Mouse (Mus musculus) CH12.LX (cell line): ENCODE results near the gene Slc9a8. TPM values are rescaled to one million over a fixed set of nuclear protein-coding genes. Genes with fewer than 3 reads are reported as not detected.
A peak's percentile ranks its signal among the peaks of the same experiment; 100 is the strongest.

ENCODE experiments used
- DNase-seq: peaks from one replicate; pipeline ENCODE4 v3.0.0-alpha.2; 2013; ENCODE audit errors: extremely low read depth
- H3K27ac ChIP-seq: 2 replicates; pipeline ENCODE4 v1.5.1; 2012; ENCODE audit warnings: low read depth, mild to moderate bottlenecking, control low read depth, moderate library complexity; ENCODE audit not compliant: insufficient read depth
- H3K27me3 ChIP-seq: replicated peaks from 2 replicates; pipeline ENCODE3; 2012; ENCODE audit warnings: inconsistent platforms
- H3K36me3 ChIP-seq, 2 experiments: replicated peaks in 1 of 2; 2 replicates each; pipeline versions ENCODE3 to v1.6.1; 2012; ENCODE audit warnings: inconsistent platforms in 1 of 2, low read length in 1 of 2, mild to moderate bottlenecking in 1 of 2, mixed read lengths in 1 of 2, moderate library complexity in 1 of 2; ENCODE audit not compliant: control insufficient read depth in 1 of 2, insufficient read depth in 1 of 2
- H3K4me1 ChIP-seq, 2 experiments: 2 replicates each; pipeline ENCODE4 v1.6.1; 2012; ENCODE audit warnings: inconsistent platforms in 1 of 2, moderate library complexity in 1 of 2; ENCODE audit not compliant: insufficient read depth in 2 of 2, control insufficient read depth in 1 of 2
- H3K4me2 ChIP-seq: 2 replicates; pipeline ENCODE4 v1.6.1; 2012; ENCODE audit warnings: low read depth, mild to moderate bottlenecking, control low read depth; ENCODE audit not compliant: poor library complexity, insufficient read depth, severe bottlenecking
- H3K4me3 ChIP-seq, 3 experiments: fragments of 150-350 bp in 1 of 3; sonication (generic) in 1 of 3; replicated peaks in 1 of 3; 2 replicates each; pipeline versions ENCODE3 to v1.5.1; 2011 to 2012; ENCODE audit warnings: low read depth in 2 of 3, low read length in 2 of 3, mild to moderate bottlenecking in 2 of 3, moderate library complexity in 2 of 3, control low read depth in 1 of 3, improper control_type of control experiment in 1 of 3, inconsistent platforms in 1 of 3, mixed read lengths in 1 of 3; ENCODE audit not compliant: poor library complexity in 1 of 3
- H3K79me2 ChIP-seq: replicated peaks from 2 replicates; pipeline ENCODE4 v1.6.1; 2012; ENCODE audit warnings: mild to moderate bottlenecking, moderate library complexity; ENCODE audit not compliant: control insufficient read depth, poor library complexity, insufficient read depth, severe bottlenecking; ENCODE audit errors: extremely low read depth
- H3K9ac ChIP-seq: 2 replicates; pipeline ENCODE4 v1.6.1; 2012; ENCODE audit warnings: low read depth, mild to moderate bottlenecking, control low read depth, moderate library complexity; ENCODE audit not compliant: insufficient read depth
- H3K9me3 ChIP-seq: replicated peaks from 2 replicates; pipeline ENCODE3; 2012; ENCODE audit warnings: low read length, inconsistent platforms, mixed read lengths
- CHD1 ChIP-seq: IDR thresholded peaks from 2 replicates; pipeline ENCODE4 v1.6.1; 2012; ENCODE audit warnings: low read depth, low read length, improper control_type of control experiment, inconsistent platforms
- CTCF ChIP-seq, 2 experiments: IDR thresholded peaks in 1 of 2; conservative IDR thresholded peaks in 1 of 2; 2 replicates each; pipeline ENCODE4 v1.5.1; 2011 to 2012; ENCODE audit warnings: low read depth in 2 of 2, low read length in 2 of 2, improper control_type of control experiment in 1 of 2, inconsistent platforms in 1 of 2, mild to moderate bottlenecking in 1 of 2, moderate library complexity in 1 of 2
- E2F4 ChIP-seq: IDR thresholded peaks from 2 replicates; pipeline ENCODE4 v1.6.1; 2011; ENCODE audit warnings: low read depth, low read length, improper control_type of control experiment; ENCODE audit not compliant: insufficient replicate concordance
- ELF1 ChIP-seq: IDR thresholded peaks from 2 replicates; pipeline ENCODE4 v1.6.1; 2014; ENCODE audit warnings: low read depth, mild to moderate bottlenecking, inconsistent platforms, low read length, improper control_type of control experiment
- EP300 ChIP-seq: IDR thresholded peaks from 2 replicates; pipeline ENCODE4 v1.6.1; 2011; ENCODE audit warnings: low read length, improper control_type of control experiment
- ETS1 ChIP-seq: conservative IDR thresholded peaks from 2 replicates; pipeline ENCODE4 v1.6.1; 2012; ENCODE audit warnings: low read depth, mild to moderate bottlenecking, inconsistent platforms, low read length, improper control_type of control experiment, moderate library complexity
- HCFC1 ChIP-seq: IDR thresholded peaks from 2 replicates; pipeline ENCODE4 v1.6.1; 2012; ENCODE audit warnings: low read depth, mild to moderate bottlenecking, inconsistent platforms, low read length, improper control_type of control experiment
- IRF4 ChIP-seq: IDR thresholded peaks from 2 replicates; pipeline ENCODE4 v1.6.1; 2014; ENCODE audit warnings: low read depth, mild to moderate bottlenecking, inconsistent platforms, low read length, improper control_type of control experiment
- JUN ChIP-seq: IDR thresholded peaks from 2 replicates; pipeline ENCODE4 v1.6.1; 2011; ENCODE audit warnings: low read depth, mild to moderate bottlenecking, low read length, improper control_type of control experiment, moderate library complexity; ENCODE audit not compliant: insufficient read depth
- KAT2A ChIP-seq: IDR thresholded peaks from 2 replicates; pipeline ENCODE4 v1.6.1; 2012; ENCODE audit warnings: low read length, improper control_type of control experiment, inconsistent platforms; ENCODE audit not compliant: insufficient replicate concordance
- MAFK ChIP-seq: IDR thresholded peaks from 2 replicates; pipeline ENCODE4 v1.6.1; 2011; ENCODE audit warnings: low read length, improper control_type of control experiment; ENCODE audit not compliant: insufficient replicate concordance
- MAX ChIP-seq: IDR thresholded peaks from 2 replicates; pipeline ENCODE4 v1.6.1; 2011; ENCODE audit warnings: low read length, improper control_type of control experiment
- MAZ ChIP-seq: IDR thresholded peaks from 2 replicates; pipeline ENCODE4 v1.6.1; 2012; ENCODE audit warnings: low read depth, mild to moderate bottlenecking, inconsistent platforms, low read length, improper control_type of control experiment, moderate library complexity
- MEF2A ChIP-seq: IDR thresholded peaks from 2 replicates; pipeline ENCODE4 v1.6.1; 2014; ENCODE audit warnings: low read depth, mild to moderate bottlenecking, inconsistent platforms, low read length, improper control_type of control experiment, borderline replicate concordance
- MXI1 ChIP-seq: IDR thresholded peaks from 2 replicates; pipeline ENCODE4 v1.6.1; 2011; ENCODE audit warnings: mild to moderate bottlenecking, low read depth, low read length, improper control_type of control experiment
- MYC ChIP-seq: IDR thresholded peaks from 2 replicates; pipeline ENCODE4 v1.6.1; 2011; ENCODE audit warnings: low read depth, mild to moderate bottlenecking, improper control_type of control experiment, low read length
- NELFE ChIP-seq: IDR thresholded peaks from 2 replicates; pipeline ENCODE4 v1.6.1; 2011; ENCODE audit warnings: low read depth, low read length, improper control_type of control experiment
- NRF1 ChIP-seq: IDR thresholded peaks from 2 replicates; pipeline ENCODE4 v1.6.1; 2014; ENCODE audit warnings: low read depth, mild to moderate bottlenecking, inconsistent platforms, low read length, improper control_type of control experiment, moderate library complexity
- PAX5 ChIP-seq: IDR thresholded peaks from 2 replicates; pipeline ENCODE4 v1.6.1; 2012; ENCODE audit warnings: low read length, inconsistent platforms, mixed read lengths
- POLR2A ChIP-seq: IDR thresholded peaks from 2 replicates; pipeline ENCODE4 v1.6.1; 2011; ENCODE audit warnings: low read depth, mild to moderate bottlenecking, improper control_type of control experiment, low read length
- POLR2AphosphoS2 ChIP-seq: IDR thresholded peaks from 2 replicates; pipeline ENCODE4 v1.6.1; 2011; ENCODE audit warnings: low read depth, low read length, improper control_type of control experiment
- RAD21 ChIP-seq: IDR thresholded peaks from 2 replicates; pipeline ENCODE4 v1.6.1; 2011; ENCODE audit warnings: low read depth, mild to moderate bottlenecking, low read length, improper control_type of control experiment, moderate library complexity
- RCOR1 ChIP-seq: conservative IDR thresholded peaks from 2 replicates; pipeline ENCODE4 v1.6.1; 2012; ENCODE audit warnings: low read depth, mild to moderate bottlenecking, inconsistent platforms, low read length, improper control_type of control experiment
- SIN3A ChIP-seq: IDR thresholded peaks from 2 replicates; pipeline ENCODE4 v1.6.1; 2012; ENCODE audit warnings: low read length, improper control_type of control experiment, inconsistent platforms
- TBP ChIP-seq: conservative IDR thresholded peaks from 2 replicates; pipeline ENCODE4 v1.6.1; 2011; ENCODE audit warnings: low read depth, low read length, improper control_type of control experiment
- TCF12 ChIP-seq: IDR thresholded peaks from 2 replicates; pipeline ENCODE4 v1.6.1; 2014; ENCODE audit warnings: low read depth, mild to moderate bottlenecking, inconsistent platforms, low read length, improper control_type of control experiment
- USF2 ChIP-seq: conservative IDR thresholded peaks from 2 replicates; pipeline ENCODE4 v1.6.1; 2011; ENCODE audit warnings: low read depth, low read length, improper control_type of control experiment
- ZKSCAN1 ChIP-seq: IDR thresholded peaks from 2 replicates; pipeline ENCODE4 v1.6.1; 2012; ENCODE audit warnings: low read depth, inconsistent platforms, low read length, improper control_type of control experiment, borderline replicate concordance
- ZMIZ1 ChIP-seq: IDR thresholded peaks from 2 replicates; pipeline ENCODE4 v1.6.1; 2012; ENCODE audit warnings: low read depth, mild to moderate bottlenecking, inconsistent platforms, low read length, improper control_type of control experiment
- ZNF384 ChIP-seq: IDR thresholded peaks from 2 replicates; pipeline ENCODE4 v1.6.1; 2012; ENCODE audit warnings: low read depth, low read length, improper control_type of control experiment, inconsistent platforms
- dilution Hi-C: fragments of 300-500 bp; cut with MboI; formaldehyde crosslinking; loops from 2 replicates; pipeline ENCODE4 v1.14.3; 2020; ENCODE audit warnings: low sequenced_read_pairs; ENCODE audit not compliant: extremely low pct_unique_long_range_greater_than_20kb, extremely low pct_ligation_motif_present
- in situ Hi-C: fragments of 300-500 bp; cut with MboI; formaldehyde crosslinking; loops from 3 replicates; pipeline ENCODE4 v1.14.3; 2019; ENCODE audit warnings: low sequenced_read_pairs, low pct_ligation_motif_present, low pct_unique_long_range_greater_than_20kb, mixed read lengths
- polyA plus RNA-seq: library from polyadenylated mRNA; unstranded; fragments of >175 nt; gene quantifications from 2 replicates; pipeline ENCODE4 v1.2.1, GENCODE M21; 2012; ENCODE audit warnings: low read depth; ENCODE audit not compliant: insufficient read length
- total RNA-seq, 2 experiments: library from RNA; depleted of rRNA; stranded (reverse); fragments of 300-350 nt in 1 of 2; fragments of >200 nt in 1 of 2; gene quantifications; 2 replicates each; pipeline ENCODE4 v1.2.3; 2012 to 2014

Gene Slc9a8
- 21.2 and 26.0 TPM in 2 replicates for total RNA-seq (2012; rRNA removed)
- total RNA-seq (2014; rRNA removed), result 12.9 and 14.5 TPM in 2 replicates
- 20.6 and 25.0 TPM in 2 replicates for polyA plus RNA-seq

GRCm38 (mm10) chr2:167421330-167422149 is at the start of gene Slc9a8:
TSS of gene Slc9a8 (plus strand) at chr2:167421712.
- TF ChIP-seq E2F4 (peak; percentile 79; the same call in 1 of the 2 replicates), ETS1 (peak; percentile 67), POLR2AphosphoS2 (no peak; the same call in 1 of the 2 replicates), TBP (0 out of 2 replicates have a peak, but pooled peaks have one; percentile 36), MYC (no peak; the same call in none of the 2 replicates), ELF1 (peak; percentile 95), ZMIZ1 (peak; percentile 20), MAX (peak; percentile 80; the same call in 1 of the 2 replicates), RCOR1 (peak; percentile 79), MAFK (no peak), POLR2A (peak; percentile 78), MAZ (peak; percentile 36; the same call in 1 of the 2 replicates), NELFE (peak; percentile 57; the same call in 1 of the 2 replicates), PAX5 (no peak), IRF4 (peak; percentile 58; the same call in 1 of the 2 replicates), TCF12 (peak; percentile 87), CTCF (conservative IDR thresholded peaks at IDR 0.05 in 1 of 2, IDR thresholded peaks at IDR 0.05 in 1 of 2; ENCODE audit: low read depth in 2 of 2, low read length in 2 of 2) (peak in 1 of 2 experiments; percentile 34; a peak in 2 of 4 replicates), JUN (no peak), KAT2A (peak; percentile 82; the same call in 1 of the 2 replicates), NRF1 (peak; percentile 50; the same call in 1 of the 2 replicates), USF2 (no peak), ZNF384 (peak; percentile 98), MXI1 (peak; percentile 81; the same call in 1 of the 2 replicates), EP300 (0 out of 2 replicates have a peak, but pooled peaks have one; percentile 0), MEF2A (peak; percentile 60), HCFC1 (peak; percentile 87), CHD1 (no peak), RAD21 (peak; percentile 19), SIN3A (peak; percentile 63), ZKSCAN1 (no peak)
- in situ Hi-C loops, result loop anchor here (5.0 to 25.0 kb wide), 3 partner anchors 36 to 357 kb away; partner anchors contain the start of gene Znfx1
- Histone ChIP-seq H3K27ac (peak within 1 kb of the TSS; percentile 73), H3K4me2 (peak within 1 kb of the TSS; percentile 93), H3K79me2 (peaks cover 35% of the 10 kb centered on the region), H3K27me3 (no peaks in the 10 kb centered on the region), H3K4me1 (peaks cover 2 to 64% of the 10 kb centered on the region in 2 experiments; a peak in 3 of 4 replicates), H3K9ac (peak within 1 kb of the TSS; percentile 90), H3K9me3 (no peaks in the 10 kb centered on the region), H3K36me3 (peaks cover 28 to 37% of the 10 kb centered on the region in 2 experiments), H3K4me3 (peak within 1 kb of the TSS; percentile 68 to 90 (median 84))
- dilution Hi-C loops, result no loop called here
- DNase-seq, result peak; percentile 95
